Mouse (Mus musculus): Measurements from ENCODE around the gene Lrp10.

GRCm38 (mm10) chr14:54416229-54416775, 47.6 kb upstream of the Lrp10 start:
- TF ChIP-seq CTCF (IDR thresholded peaks at IDR 0.05; ENCODE audit: low read depth): no peak
- no peak for TF ChIP-seq EP300 (IDR thresholded peaks at IDR 0.05; ENCODE audit: low read depth)

Measured in liver, postnatal 0 days (tissue).